Mouse (Mus musculus) megakaryocyte, embryonic 14.5 days (primary cell): ENCODE results near the gene Fdx1.

Experiments
- FLI1 ChIP-seq: IDR thresholded peaks from 2 replicates; pipeline ENCODE4 v1.6.1; 2012; ENCODE audit warnings: low read length, inconsistent platforms, mixed read lengths
- GATA1 ChIP-seq: IDR thresholded peaks from 3 replicates; pipeline ENCODE4 v1.6.1; 2012; ENCODE audit warnings: mixed read lengths, low read length, inconsistent platforms, borderline replicate concordance

- no peak for TF ChIP-seq GATA1
- TF ChIP-seq FLI1: no peak
Measured at GRCm38 (mm10) chr9:51951337-51951736, 12.0 kb downstream of the Fdx1 start.
